Mouse (Mus musculus) olfactory bulb, adult 2 months (tissue): ENCODE results near the gene Fam76b.

ENCODE experiments used
- CTCF ChIP-seq: fragments of 200-500 bp; IDR thresholded peaks from 2 replicates; pipeline ENCODE4 v1.5.1; 2012; ENCODE audit warnings: low read depth, mild to moderate bottlenecking, low read length, moderate library complexity; ENCODE audit not compliant: insufficient read depth
- POLR2A ChIP-seq: fragments of 200-500 bp; IDR thresholded peaks from 2 replicates; pipeline ENCODE4 v1.6.1; 2012; ENCODE audit warnings: mild to moderate bottlenecking, low read depth, low read length, moderate library complexity; ENCODE audit not compliant: insufficient read depth

- TF ChIP-seq CTCF (no peak), POLR2A (no peak)
These were observed 548 bp downstream of the Fam76b start for GRCm38 (mm10) chr9:13828087-13828441.
